Mouse (Mus musculus): ENCODE data around the gene Kif6. TPM values are rescaled to one million over a fixed set of nuclear protein-coding genes. Genes with fewer than 3 reads are reported as not detected.

Gene Kif6
- polyA plus RNA-seq, 1 experiment: 0.05 TPM

GRCm38 (mm10) chr17:49661626-49662025 is 46.7 kb downstream of the Kif6 start:
- no peaks in the 10 kb centered on the region for H3K27me3 ChIP-seq (ENCODE audit: control insufficient read depth, insufficient read depth, low read length)
- H3K27ac ChIP-seq (ENCODE audit: insufficient read depth, low read depth, low read length): no peak overlapping the region
- TF ChIP-seq CTCF (IDR thresholded peaks at IDR 0.05; ENCODE audit: extremely low read depth, insufficient read length, insufficient replicate concordance, low read depth, low read length) (no peak), POLR2A (IDR thresholded peaks at IDR 0.05; ENCODE audit: low read depth, low read length) (no peak)
- H3K36me3 ChIP-seq (ENCODE audit: control insufficient read depth, insufficient read depth, low read length): no peaks in the 10 kb centered on the region
- WGBS: 68% methylated on average over 6 of the region's 6 CpGs
- no peaks in the 10 kb centered on the region for H3K4me1 ChIP-seq (ENCODE audit: control insufficient read depth, insufficient read depth, insufficient read length, low read length)
- H3K4me3 ChIP-seq (ENCODE audit: low read depth, low read length): no peak overlapping the region

- H3K27ac ChIP-seq (ENCODE audit: insufficient read depth, low read depth, low read length): no peak overlapping the region
- H3K36me3 ChIP-seq (ENCODE audit: control insufficient read depth, insufficient read depth, low read length): no peaks in the 10 kb centered on the region
- WGBS: 86% methylated on average over 5 of the region's 5 CpGs
- no peak overlapping the region for H3K4me3 ChIP-seq (ENCODE audit: low read depth, low read length)
- no peaks in the 10 kb centered on the region for H3K4me1 ChIP-seq (ENCODE audit: control insufficient read depth, insufficient read depth, insufficient read length, low read length)
- H3K27me3 ChIP-seq (ENCODE audit: control insufficient read depth, insufficient read depth, low read length): no peaks in the 10 kb centered on the region
- no peak for TF ChIP-seq POLR2A (IDR thresholded peaks at IDR 0.05; ENCODE audit: low read depth, low read length)
- no peak for TF ChIP-seq CTCF (IDR thresholded peaks at IDR 0.05; ENCODE audit: extremely low read depth, insufficient read length, insufficient replicate concordance, low read depth, low read length)
Observed at GRCm38 (mm10) chr17:49666728-49667127, 51.8 kb downstream of the Kif6 start.

GRCm38 (mm10) chr17:49668296-49668695 is 53.4 kb downstream of the Kif6 start:
- 81% methylated on average over 6 of the region's 6 CpGs for WGBS
- TF ChIP-seq CTCF (IDR thresholded peaks at IDR 0.05; ENCODE audit: extremely low read depth, insufficient read length, insufficient replicate concordance, low read depth, low read length): no peak
- TF ChIP-seq POLR2A (IDR thresholded peaks at IDR 0.05; ENCODE audit: low read depth, low read length): no peak
- H3K4me3 ChIP-seq (ENCODE audit: low read depth, low read length): no peak overlapping the region

GRCm38 (mm10) chr17:49671921-49672339 is 57.0 kb downstream of the Kif6 start:
- no peaks in the 10 kb centered on the region for H3K4me1 ChIP-seq (ENCODE audit: control insufficient read depth, insufficient read depth, insufficient read length, low read length)
- H3K27ac ChIP-seq (ENCODE audit: insufficient read depth, low read depth, low read length): no peak overlapping the region
- no peaks in the 10 kb centered on the region for H3K27me3 ChIP-seq (ENCODE audit: control insufficient read depth, insufficient read depth, low read length)
- TF ChIP-seq POLR2A (IDR thresholded peaks at IDR 0.05; ENCODE audit: low read depth, low read length) (no peak), CTCF (IDR thresholded peaks at IDR 0.05; ENCODE audit: extremely low read depth, insufficient read length, insufficient replicate concordance, low read depth, low read length) (no peak)
- H3K4me3 ChIP-seq (ENCODE audit: low read depth, low read length): no peak overlapping the region
- WGBS: 66% methylated on average over 6 of the region's 6 CpGs
- H3K36me3 ChIP-seq (ENCODE audit: control insufficient read depth, insufficient read depth, low read length): no peaks in the 10 kb centered on the region

More at GRCm38 (mm10) chr17:49668296-49668695, 53.4 kb downstream of the Kif6 start:
- Histone ChIP-seq H3K27ac (ENCODE audit: insufficient read depth, low read depth, low read length) (no peak overlapping the region), H3K36me3 (ENCODE audit: control insufficient read depth, insufficient read depth, low read length) (no peaks in the 10 kb centered on the region), H3K27me3 (ENCODE audit: control insufficient read depth, insufficient read depth, low read length) (no peaks in the 10 kb centered on the region), H3K4me1 (ENCODE audit: control insufficient read depth, insufficient read depth, insufficient read length, low read length) (no peaks in the 10 kb centered on the region)

DNA sequence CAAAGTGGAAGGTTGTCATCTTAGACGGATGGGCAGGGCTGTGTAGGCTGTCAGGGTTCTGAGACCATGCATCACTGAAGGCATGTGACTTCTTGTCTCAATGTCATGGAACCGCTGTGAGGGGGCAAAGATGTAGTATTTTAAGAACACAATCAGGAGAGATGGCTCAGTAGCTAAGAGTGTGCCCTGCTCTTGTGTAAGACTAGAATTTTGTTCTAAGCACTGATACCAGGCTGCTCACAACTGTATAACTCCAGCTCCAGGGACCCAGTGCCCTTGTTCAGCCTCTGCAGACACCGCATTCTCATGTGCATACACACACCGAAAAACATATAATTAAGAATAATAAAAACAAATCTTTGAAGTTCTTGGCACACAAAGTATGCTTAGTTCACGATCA is 57.5 kb downstream of the Kif6 start:
- H3K4me3 ChIP-seq (ENCODE audit: low read depth, low read length): no peak overlapping the region
- WGBS: 82% methylated on average over 5 of the region's 5 CpGs
- H3K27me3 ChIP-seq (ENCODE audit: control insufficient read depth, insufficient read depth, low read length): no peaks in the 10 kb centered on the region
- no peaks in the 10 kb centered on the region for H3K36me3 ChIP-seq (ENCODE audit: control insufficient read depth, insufficient read depth, low read length)
- H3K27ac ChIP-seq (ENCODE audit: insufficient read depth, low read depth, low read length): no peak overlapping the region
- no peaks in the 10 kb centered on the region for H3K4me1 ChIP-seq (ENCODE audit: control insufficient read depth, insufficient read depth, insufficient read length, low read length)
- TF ChIP-seq POLR2A (IDR thresholded peaks at IDR 0.05; ENCODE audit: low read depth, low read length): no peak
- no peak for TF ChIP-seq CTCF (IDR thresholded peaks at IDR 0.05; ENCODE audit: extremely low read depth, insufficient read length, insufficient replicate concordance, low read depth, low read length)

DNA sequence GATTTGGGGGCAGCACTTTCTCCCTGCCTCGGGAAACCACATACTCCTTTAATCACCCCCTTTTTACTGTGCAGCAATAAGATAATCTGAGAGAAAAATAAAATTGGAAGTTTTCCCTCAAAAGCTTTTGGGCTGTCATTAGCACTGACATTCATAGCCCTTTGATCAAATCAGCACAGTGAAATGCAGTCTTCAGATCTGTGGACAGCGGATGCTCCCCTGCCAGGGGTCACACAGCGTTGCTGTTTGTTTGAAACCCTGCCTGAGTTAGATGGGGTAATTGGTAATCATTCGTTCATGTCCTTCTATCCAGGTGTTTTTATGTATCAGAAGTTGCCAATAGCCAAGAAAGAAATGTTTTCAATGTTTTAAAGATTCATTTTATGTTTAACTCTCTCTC is 60.7 kb downstream of the Kif6 start:
- H3K4me3 ChIP-seq (ENCODE audit: low read depth, low read length): no peak overlapping the region
- no peak overlapping the region for H3K27ac ChIP-seq (ENCODE audit: insufficient read depth, low read depth, low read length)
- 80% methylated on average over 4 of the region's 4 CpGs for WGBS
- no peaks in the 10 kb centered on the region for H3K4me1 ChIP-seq (ENCODE audit: control insufficient read depth, insufficient read depth, insufficient read length, low read length)
- H3K27me3 ChIP-seq (ENCODE audit: control insufficient read depth, insufficient read depth, low read length): no peaks in the 10 kb centered on the region
- no peak for TF ChIP-seq CTCF (IDR thresholded peaks at IDR 0.05; ENCODE audit: extremely low read depth, insufficient read length, insufficient replicate concordance, low read depth, low read length)
- no peak for TF ChIP-seq POLR2A (IDR thresholded peaks at IDR 0.05; ENCODE audit: low read depth, low read length)
- H3K36me3 ChIP-seq (ENCODE audit: control insufficient read depth, insufficient read depth, low read length): no peaks in the 10 kb centered on the region

- Histone ChIP-seq H3K4me1 (ENCODE audit: control insufficient read depth, insufficient read depth, insufficient read length, low read length) (no peaks in the 10 kb centered on the region), H3K27me3 (ENCODE audit: control insufficient read depth, insufficient read depth, low read length) (no peaks in the 10 kb centered on the region), H3K27ac (ENCODE audit: insufficient read depth, low read depth, low read length) (no peak overlapping the region), H3K36me3 (ENCODE audit: control insufficient read depth, insufficient read depth, low read length) (no peaks in the 10 kb centered on the region), H3K4me3 (ENCODE audit: low read depth, low read length) (no peak overlapping the region)
- TF ChIP-seq POLR2A (IDR thresholded peaks at IDR 0.05; ENCODE audit: low read depth, low read length) (no peak), CTCF (IDR thresholded peaks at IDR 0.05; ENCODE audit: extremely low read depth, insufficient read length, insufficient replicate concordance, low read depth, low read length) (no peak)
- 82% methylated on average over 8 of the region's 8 CpGs for WGBS
Observed at GRCm38 (mm10) chr17:49681410-49681809, 66.5 kb downstream of the Kif6 start.

GRCm38 (mm10) chr17:49684146-49684545 is 69.2 kb downstream of the Kif6 start:
- TF ChIP-seq CTCF (IDR thresholded peaks at IDR 0.05; ENCODE audit: extremely low read depth, insufficient read length, insufficient replicate concordance, low read depth, low read length): no peak
- no peak for TF ChIP-seq POLR2A (IDR thresholded peaks at IDR 0.05; ENCODE audit: low read depth, low read length)

More at GRCm38 (mm10) chr17:49684146-49684545, 69.2 kb downstream of the Kif6 start:
- no peak overlapping the region for H3K27ac ChIP-seq (ENCODE audit: insufficient read depth, low read depth, low read length)
- no peak overlapping the region for H3K4me3 ChIP-seq (ENCODE audit: low read depth, low read length)
- H3K4me1 ChIP-seq (ENCODE audit: control insufficient read depth, insufficient read depth, insufficient read length, low read length): no peaks in the 10 kb centered on the region
- 20% methylated on average over 2 of the region's 2 CpGs for WGBS
- no peaks in the 10 kb centered on the region for H3K36me3 ChIP-seq (ENCODE audit: control insufficient read depth, insufficient read depth, low read length)
- H3K27me3 ChIP-seq (ENCODE audit: control insufficient read depth, insufficient read depth, low read length): no peaks in the 10 kb centered on the region
